In the genomic region with DNA sequence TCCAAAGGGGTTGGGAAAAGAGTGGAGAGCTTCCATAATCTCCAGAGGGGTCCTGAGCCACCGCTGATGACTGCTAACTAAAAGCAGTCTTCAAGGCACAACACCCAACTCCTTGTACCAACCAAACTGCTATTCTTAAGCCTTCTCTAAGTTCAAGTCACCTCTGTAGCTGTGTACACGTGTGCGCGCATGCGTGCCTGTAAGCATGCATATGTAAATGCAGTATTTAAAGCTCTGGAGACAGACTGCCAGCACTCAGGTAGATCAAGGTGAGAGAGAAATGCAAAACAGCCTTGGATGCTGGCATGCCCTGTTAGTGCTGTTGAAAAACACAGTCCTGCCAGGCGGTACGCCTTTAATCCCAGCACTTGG, we compare ENCODE assay signal across 13 mouse cellular contexts. TPM values are rescaled to one million over a fixed set of nuclear protein-coding genes. Genes with fewer than 3 reads are reported as not detected.
DNase-seq lines count a peak whose midpoint lies in the region; ATAC-seq lines count a peak whose summit lies in the region.
"Had no signal": no experiment of that assay in that cellular context is flagged by ENCODE, and none has a peak within 500 bp of the region (broad histone marks: within the 10 kb centered on the region; RNA-seq: fewer than 3 reads in every experiment).

No protein-coding gene starts in this region.

- no peak overlapping the region for H3K9ac ChIP-seq in forebrain, embryonic 15.5 days (replicated peaks)
- no peak overlapping the region for H3K9ac ChIP-seq in hindbrain, embryonic 13.5 days
- no peak overlapping the region for H3K9ac ChIP-seq in hindbrain, embryonic 11.5 days (ENCODE audit: low read depth, low read length)
- H3K9ac ChIP-seq in midbrain, embryonic 15.5 days, result no peak overlapping the region
- H3K9ac ChIP-seq: liver, postnatal 0 days had no signal

- H3K27me3 ChIP-seq in forebrain, embryonic 10.5 days (ENCODE audit: poor library complexity, severe bottlenecking), result peaks cover 7% of the 10 kb centered on the region; the same call in 1 of the 2 replicates
- no peaks in the 10 kb centered on the region for H3K27me3 ChIP-seq in forebrain, embryonic 15.5 days
- peaks cover 38% of the 10 kb centered on the region for H3K27me3 ChIP-seq in hindbrain, embryonic 13.5 days
- peaks cover 15% of the 10 kb centered on the region for H3K27me3 ChIP-seq in hindbrain, embryonic 11.5 days (ENCODE audit: control insufficient read depth, insufficient read depth, low read length)
- H3K27me3 ChIP-seq in embryonic facial prominence, embryonic 10.5 days (replicated peaks; ENCODE audit: low read depth, poor library complexity, severe bottlenecking), result no peaks in the 10 kb centered on the region
- no peaks in the 10 kb centered on the region for H3K27me3 ChIP-seq in midbrain, embryonic 15.5 days (replicated peaks)
- peaks cover 53% of the 10 kb centered on the region for H3K27me3 ChIP-seq in hindbrain, embryonic 10.5 days (ENCODE audit: insufficient read depth, poor library complexity, severe bottlenecking)

- H3K9me3 ChIP-seq in forebrain, embryonic 10.5 days, result no peaks in the 10 kb centered on the region
- H3K9me3 ChIP-seq in forebrain, embryonic 15.5 days, result no peaks in the 10 kb centered on the region
- H3K9me3 ChIP-seq in hindbrain, embryonic 13.5 days, result no peaks in the 10 kb centered on the region
- no peaks in the 10 kb centered on the region for H3K9me3 ChIP-seq in hindbrain, embryonic 11.5 days (ENCODE audit: control insufficient read depth, low read length)
- no peaks in the 10 kb centered on the region for H3K9me3 ChIP-seq in embryonic facial prominence, embryonic 10.5 days
- H3K9me3 ChIP-seq in midbrain, embryonic 15.5 days, result no peaks in the 10 kb centered on the region
- H3K9me3 ChIP-seq in hindbrain, embryonic 10.5 days, result no peaks in the 10 kb centered on the region

- ATAC-seq in forebrain, embryonic 15.5 days (replicated peaks), result no peak
- ATAC-seq in hindbrain, embryonic 13.5 days (ENCODE audit: low FRiP score), result no peak
- ATAC-seq in hindbrain, embryonic 11.5 days (ENCODE audit: low FRiP score), result no peak
- ATAC-seq in midbrain, embryonic 15.5 days (replicated peaks), result no peak
- ATAC-seq: liver, postnatal 0 days had no signal

- intact Hi-C loops in left cerebral cortex, postnatal 10 days (cut with DNase I), result no loop called here

- no peak for DNase-seq in forebrain, embryonic 10.5 days (ENCODE audit: extremely low spot score, low spot score)
- DNase-seq in hindbrain, embryonic 11.5 days (ENCODE audit: low spot score), result no peak
- no peak for DNase-seq in embryonic facial prominence, embryonic 10.5 days (ENCODE audit: low spot score)
- DNase-seq in left cerebral cortex, postnatal 10 days (ENCODE audit: extremely low spot score in 1 of 2, low spot score in 2 of 2), result no peak
- DNase-seq in hindbrain, embryonic 10.5 days (ENCODE audit: low spot score), result no peak
- DNase-seq: adrenal gland, postnatal 14 days; cerebellum, postnatal 10 days; layer of hippocampus, adult 9-11 months; liver, postnatal 0 days; right cerebral cortex, postnatal 25 days had no signal

- H3K4me2 ChIP-seq in forebrain, embryonic 15.5 days (replicated peaks), result no peak overlapping the region
- no peak overlapping the region for H3K4me2 ChIP-seq in hindbrain, embryonic 13.5 days
- H3K4me2 ChIP-seq in hindbrain, embryonic 11.5 days (replicated peaks; ENCODE audit: low read depth, low read length), result no peak overlapping the region
- 0 out of 2 replicates have a peak overlapping the region, but pooled peaks have one; percentile 0 for H3K4me2 ChIP-seq in midbrain, embryonic 15.5 days

- H3K4me3 ChIP-seq in forebrain, embryonic 10.5 days, result no peak overlapping the region
- H3K4me3 ChIP-seq in forebrain, embryonic 15.5 days, result no peak overlapping the region
- H3K4me3 ChIP-seq in hindbrain, embryonic 13.5 days, result no peak overlapping the region
- H3K4me3 ChIP-seq in hindbrain, embryonic 11.5 days (ENCODE audit: low read depth, low read length), result no peak overlapping the region
- H3K4me3 ChIP-seq in embryonic facial prominence, embryonic 10.5 days, result no peak overlapping the region
- no peak overlapping the region for H3K4me3 ChIP-seq in midbrain, embryonic 15.5 days
- no peak overlapping the region for H3K4me3 ChIP-seq in hindbrain, embryonic 10.5 days

- H3K36me3 ChIP-seq in forebrain, embryonic 10.5 days (replicated peaks), result peaks cover 14% of the 10 kb centered on the region
- no peaks in the 10 kb centered on the region for H3K36me3 ChIP-seq in forebrain, embryonic 15.5 days
- no peaks in the 10 kb centered on the region for H3K36me3 ChIP-seq in hindbrain, embryonic 13.5 days
- no peaks in the 10 kb centered on the region for H3K36me3 ChIP-seq in hindbrain, embryonic 11.5 days (ENCODE audit: control insufficient read depth, insufficient read depth, low read length)
- peaks cover 11% of the 10 kb centered on the region for H3K36me3 ChIP-seq in embryonic facial prominence, embryonic 10.5 days (replicated peaks)
- no peaks in the 10 kb centered on the region for H3K36me3 ChIP-seq in midbrain, embryonic 15.5 days (replicated peaks)
- H3K36me3 ChIP-seq in hindbrain, embryonic 10.5 days, result no peaks in the 10 kb centered on the region

- H3K4me1 ChIP-seq in forebrain, embryonic 10.5 days, result peaks cover 88% of the 10 kb centered on the region
- peaks cover 44% of the 10 kb centered on the region for H3K4me1 ChIP-seq in forebrain, embryonic 15.5 days
- H3K4me1 ChIP-seq in hindbrain, embryonic 13.5 days (replicated peaks), result peaks cover 35% of the 10 kb centered on the region
- H3K4me1 ChIP-seq in hindbrain, embryonic 11.5 days (replicated peaks; ENCODE audit: control insufficient read depth, insufficient read depth, low read length), result no peaks in the 10 kb centered on the region
- peaks cover 76% of the 10 kb centered on the region for H3K4me1 ChIP-seq in embryonic facial prominence, embryonic 10.5 days
- peaks cover 59% of the 10 kb centered on the region for H3K4me1 ChIP-seq in midbrain, embryonic 15.5 days
- H3K4me1 ChIP-seq in hindbrain, embryonic 10.5 days (replicated peaks), result peaks cover 51% of the 10 kb centered on the region

- WGBS in forebrain, embryonic 10.5 days, result 92% methylated on average over 7 of the region's 7 CpGs
- 88% methylated on average over 7 of the region's 7 CpGs for WGBS in forebrain, embryonic 15.5 days
- WGBS in hindbrain, embryonic 13.5 days, result 89% methylated on average over 7 of the region's 7 CpGs
- WGBS in hindbrain, embryonic 11.5 days, result 92% methylated on average over 7 of the region's 7 CpGs
- 89% methylated on average over 7 of the region's 7 CpGs for WGBS in embryonic facial prominence, embryonic 10.5 days
- 83% methylated on average over 7 of the region's 7 CpGs for WGBS in midbrain, embryonic 15.5 days
- WGBS in hindbrain, embryonic 10.5 days, result 87% methylated on average over 7 of the region's 7 CpGs

- H3K27ac ChIP-seq in forebrain, embryonic 10.5 days, result peak overlapping the region; percentile 83
- H3K27ac ChIP-seq in forebrain, embryonic 15.5 days (replicated peaks), result no peak overlapping the region
- 0 out of 2 replicates have a peak overlapping the region, but pooled peaks have one; percentile 31 for H3K27ac ChIP-seq in hindbrain, embryonic 13.5 days
- no peak overlapping the region for H3K27ac ChIP-seq in hindbrain, embryonic 11.5 days (ENCODE audit: low read depth, low read length)
- H3K27ac ChIP-seq in embryonic facial prominence, embryonic 10.5 days (replicated peaks), result peak overlapping the region; percentile 31
- peak overlapping the region; percentile 46; the same call in 1 of the 2 replicates for H3K27ac ChIP-seq in midbrain, embryonic 15.5 days
- no peak overlapping the region for H3K27ac ChIP-seq in hindbrain, embryonic 10.5 days

RNA-seq across cellular contexts. Expression of gene Lef1, which starts 29.8 kb away (rescaled TPM):
- 48.3 and 50.7 TPM in 2 replicates for polyA plus RNA-seq in forebrain, embryonic 10.5 days (2016; fragmentation: Nextera tagmentation; extraction: Ambion mirVana)
- polyA plus RNA-seq in forebrain, embryonic 15.5 days (2015; fragmentation: Nextera tagmentation; extraction: Ambion mirVana), result 14.3 and 18.6 TPM in 2 replicates
- 13.5 and 13.6 TPM in 2 replicates for polyA plus RNA-seq in hindbrain, embryonic 13.5 days (2015; fragmentation: Nextera tagmentation; extraction: Ambion mirVana)
- polyA plus RNA-seq in hindbrain, embryonic 11.5 days (2014; fragmentation: Nextera tagmentation; extraction: Ambion mirVana), result 24.1 and 24.6 TPM in 2 replicates
- 51.2 and 61.3 TPM in 2 replicates for polyA plus RNA-seq in embryonic facial prominence, embryonic 10.5 days (2016; fragmentation: Nextera tagmentation; extraction: Ambion mirVana)
- 71.4 and 79.6 TPM in 2 replicates for polyA plus RNA-seq in midbrain, embryonic 15.5 days (2015; fragmentation: Nextera tagmentation; extraction: Ambion mirVana)
- total RNA-seq in left cerebral cortex, postnatal 10 days (2021), result 1 to 10 TPM; 6.1 to 6.3 TPM
- polyA plus RNA-seq in hindbrain, embryonic 10.5 days (2016; fragmentation: Nextera tagmentation; extraction: Ambion mirVana), result 24.8 and 32.9 TPM in 2 replicates

Comparison
In these comparisons a context has a peak if more than half of its experiments do, and no peak if none do; other contexts are left out.
1. H3K27ac ChIP-seq: peak in forebrain, embryonic 10.5 days (single experiment), hindbrain, embryonic 13.5 days (single experiment), embryonic facial prominence, embryonic 10.5 days (single experiment) and midbrain, embryonic 15.5 days (single experiment); none in forebrain, embryonic 15.5 days (single experiment), hindbrain, embryonic 11.5 days (single experiment) and hindbrain, embryonic 10.5 days (single experiment).